Mouse (Mus musculus): Measurements from ENCODE around the gene Spaca7.

- TF ChIP-seq CTCF (IDR thresholded peaks at IDR 0.05; ENCODE audit: control insufficient read depth, insufficient read depth, low read length) (no peak), POLR2A (IDR thresholded peaks at IDR 0.05; ENCODE audit: borderline replicate concordance, control insufficient read depth, low read depth, low read length) (no peak)
These were observed 14.0 kb upstream of the Spaca7 start for GRCm38 (mm10) chr8:12558786-12559185.

Data from bone marrow, adult 2 months (tissue).